Mouse (Mus musculus): ENCODE results near the gene Runx3.

Gene Runx3

GRCm38 (mm10) chr4:135151111-135151987, 30.9 kb downstream of the Runx3 start:
- DNase-seq = peak; percentile 57

DNA sequence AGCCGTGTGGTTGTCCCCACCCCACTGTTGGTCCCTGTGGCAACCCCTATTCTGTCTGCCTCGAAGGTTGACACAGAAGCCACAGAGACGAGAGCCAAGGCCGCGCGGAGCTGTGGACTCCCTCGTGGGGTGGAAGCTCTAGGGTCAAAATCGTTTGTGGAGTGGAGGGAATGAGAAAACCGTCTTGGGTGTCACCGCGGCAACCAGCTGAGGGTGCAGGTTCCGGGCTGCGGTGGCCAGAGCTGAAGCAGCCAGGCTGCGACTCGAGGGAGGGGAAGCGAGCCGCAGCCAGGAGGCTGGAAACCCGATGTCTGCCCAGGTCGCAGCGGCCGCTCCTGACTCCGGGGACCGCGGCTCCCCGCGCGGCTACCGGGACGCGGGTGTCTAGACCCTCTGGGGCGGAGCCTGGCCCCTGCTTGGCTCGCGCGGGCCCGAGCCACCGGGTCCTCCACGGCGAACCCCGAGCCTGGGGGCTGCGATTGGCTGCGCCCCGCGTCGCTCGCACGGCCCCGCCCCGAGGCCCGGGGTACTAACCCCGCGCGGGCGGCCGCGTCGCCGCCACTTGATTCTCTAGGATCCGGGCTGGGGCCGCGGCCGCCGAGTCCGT, 31.6 kb downstream of the Runx3 start:
- DNase-seq = peak; percentile 49

DNA sequence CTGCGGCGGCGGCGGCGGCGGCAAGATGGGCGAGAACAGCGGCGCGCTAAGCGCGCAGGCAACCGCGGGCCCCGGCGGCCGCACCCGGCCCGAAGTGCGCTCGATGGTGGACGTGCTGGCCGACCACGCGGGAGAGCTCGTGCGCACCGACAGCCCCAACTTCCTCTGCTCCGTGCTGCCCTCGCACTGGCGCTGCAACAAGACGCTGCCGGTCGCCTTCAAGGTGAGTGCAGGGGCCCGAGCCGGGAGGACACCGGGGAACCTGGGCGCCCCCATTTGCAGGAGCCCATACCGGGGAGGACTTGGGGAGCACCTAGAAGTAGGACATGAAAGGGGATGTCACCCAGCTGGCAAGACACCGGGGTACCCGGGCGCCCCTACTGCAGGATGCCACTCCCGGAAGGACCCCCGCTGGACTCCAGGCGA, 32.4 kb downstream of the Runx3 start:
- peak; percentile 57 for DNase-seq

GRCm38 (mm10) chr4:135153260-135154088, 33.0 kb downstream of the Runx3 start:
- peak; percentile 54 for DNase-seq

- peak; percentile 55 for DNase-seq
Observed at GRCm38 (mm10) chr4:135154089-135154949, 33.9 kb downstream of the Runx3 start.

DNA sequence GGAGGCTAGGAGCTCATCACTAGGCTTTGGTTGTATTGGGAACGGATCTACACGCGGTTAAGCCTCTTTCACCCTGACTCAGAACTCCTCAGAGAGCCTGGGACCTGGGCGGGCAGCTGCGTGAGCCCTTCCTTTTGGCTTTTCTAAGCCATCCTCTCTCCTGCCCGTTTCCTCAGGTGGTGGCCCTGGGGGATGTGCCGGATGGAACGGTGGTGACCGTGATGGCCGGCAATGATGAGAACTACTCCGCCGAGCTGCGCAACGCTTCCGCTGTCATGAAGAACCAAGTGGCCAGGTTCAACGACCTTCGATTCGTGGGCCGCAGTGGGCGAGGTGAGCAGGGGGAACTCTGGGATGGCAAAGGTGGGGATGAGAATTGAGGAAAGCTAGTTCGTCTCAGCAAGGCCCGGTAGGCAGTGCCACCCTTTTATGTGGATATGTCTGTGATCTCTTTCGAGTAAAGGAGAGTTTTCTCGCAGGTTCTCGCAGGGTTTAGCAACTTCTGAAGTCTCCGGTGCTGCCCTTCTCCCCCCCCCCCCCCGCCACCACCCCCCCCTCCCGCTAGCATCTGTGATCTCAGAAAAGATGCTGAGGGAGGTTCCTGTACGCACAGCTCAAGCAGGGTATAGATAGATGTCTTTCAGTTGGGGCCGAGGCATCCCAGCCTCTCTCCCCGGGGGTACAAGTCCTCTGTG, 34.8 kb downstream of the Runx3 start:
- no peak for DNase-seq

DNA sequence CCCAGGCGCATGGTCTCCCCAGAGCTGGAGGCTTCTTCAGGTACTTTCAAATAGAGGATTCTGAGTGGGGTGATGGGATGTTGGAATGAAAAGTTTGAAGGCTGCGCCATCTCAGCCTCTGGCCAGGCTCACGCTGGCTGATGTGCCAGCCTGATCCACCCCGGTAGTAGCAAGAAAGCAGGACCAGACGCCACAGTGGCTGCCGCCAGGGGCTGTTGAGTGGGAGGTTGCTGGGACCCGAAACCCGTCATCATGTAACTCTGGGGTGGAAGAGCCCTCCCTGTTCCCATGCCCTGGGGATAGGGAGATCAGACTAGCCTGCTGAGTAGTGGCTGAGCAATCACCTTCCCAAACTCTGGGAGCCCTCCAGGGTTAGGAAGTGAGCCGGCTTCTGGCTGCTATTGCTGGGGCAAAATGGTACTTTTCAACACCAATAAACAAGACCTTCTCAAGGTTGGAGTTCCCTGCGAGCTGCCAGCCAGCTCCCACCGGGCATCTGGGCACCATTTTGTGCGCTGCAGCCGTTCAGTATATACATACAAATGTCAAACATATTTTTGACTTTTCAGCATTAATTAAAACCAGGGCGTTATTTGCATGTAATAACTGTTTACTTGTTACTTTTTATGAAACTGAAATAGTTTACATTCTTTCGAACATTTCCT, 35.5 kb downstream of the Runx3 start:
- DNase-seq = no peak

DNA sequence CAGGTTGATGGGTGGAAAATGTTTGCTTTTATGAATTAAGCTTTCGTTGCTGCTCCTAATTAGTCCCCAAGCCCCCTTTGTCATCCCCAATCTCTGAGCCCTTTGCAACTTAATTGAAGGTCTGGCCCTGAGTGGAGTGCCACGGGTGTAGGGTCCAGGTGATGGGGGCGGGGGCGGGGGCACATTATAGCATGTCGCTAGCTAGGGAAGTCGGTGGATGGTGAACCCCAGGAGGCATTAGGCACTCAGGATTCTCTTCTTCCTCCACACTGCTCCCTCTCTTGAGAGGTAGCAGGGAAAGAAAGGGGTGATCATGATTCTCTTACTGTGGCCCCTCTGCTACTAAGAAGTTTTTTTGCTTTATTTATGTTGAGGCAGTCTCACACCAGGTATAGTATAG, 36.1 kb downstream of the Runx3 start:
- DNase-seq = no peak

DNA sequence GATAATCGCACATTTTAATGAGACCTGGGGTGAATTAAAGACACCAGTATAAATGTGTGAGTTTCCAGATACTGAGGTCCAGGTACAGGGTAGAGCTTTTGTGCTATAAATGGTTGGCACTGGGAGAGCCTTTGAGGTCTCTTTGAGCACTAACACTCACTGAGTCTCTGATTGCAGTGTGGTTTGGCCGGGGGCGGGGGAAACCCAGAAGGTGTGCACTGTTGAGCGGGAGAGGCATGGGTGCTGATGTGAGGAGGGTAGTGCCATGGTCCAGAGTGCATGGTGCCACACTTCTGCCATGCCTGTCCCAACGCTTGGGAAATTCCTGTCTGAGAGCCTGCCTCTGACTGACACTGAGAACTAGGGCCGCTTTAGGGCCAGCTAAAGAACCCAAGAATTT, 36.9 kb downstream of the Runx3 start:
- DNase-seq = no peak

DNA sequence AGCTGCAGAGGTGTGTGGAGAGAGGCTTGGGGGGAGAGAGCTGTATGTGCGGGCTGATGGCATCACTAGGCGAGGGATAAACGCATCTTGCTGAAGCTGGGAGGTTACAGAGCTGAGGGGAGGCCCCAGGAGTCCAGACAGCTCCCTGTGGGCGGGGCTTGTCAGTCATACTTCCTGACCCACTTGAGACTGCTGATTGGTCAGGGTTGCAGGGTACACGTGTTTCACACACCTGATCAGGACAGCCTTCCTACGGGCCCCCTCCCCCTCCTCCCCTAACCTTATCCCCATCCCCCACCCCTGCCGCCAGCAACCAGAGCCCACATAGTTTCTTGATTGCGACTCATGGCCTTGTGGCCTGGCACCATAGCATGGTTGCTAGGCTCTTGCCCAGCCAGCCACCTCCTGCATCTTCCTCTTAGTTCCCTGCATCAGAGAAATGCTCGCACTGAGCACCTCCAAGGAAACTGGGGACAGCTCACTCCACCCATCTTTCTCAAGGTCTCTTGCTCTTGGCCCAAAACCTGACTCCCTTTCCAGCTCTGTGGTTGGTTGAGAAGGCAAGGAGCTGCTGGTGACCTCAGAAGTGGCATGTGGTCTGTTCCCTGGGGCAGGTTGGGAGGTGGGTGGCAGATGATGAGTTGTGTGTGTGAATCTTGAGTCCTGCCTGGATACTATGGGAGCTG, 38.4 kb downstream of the Runx3 start:
- peak; percentile 65 for DNase-seq

- no peak for DNase-seq
Observed at GRCm38 (mm10) chr4:135159663-135160062, 39.2 kb downstream of the Runx3 start.

DNA sequence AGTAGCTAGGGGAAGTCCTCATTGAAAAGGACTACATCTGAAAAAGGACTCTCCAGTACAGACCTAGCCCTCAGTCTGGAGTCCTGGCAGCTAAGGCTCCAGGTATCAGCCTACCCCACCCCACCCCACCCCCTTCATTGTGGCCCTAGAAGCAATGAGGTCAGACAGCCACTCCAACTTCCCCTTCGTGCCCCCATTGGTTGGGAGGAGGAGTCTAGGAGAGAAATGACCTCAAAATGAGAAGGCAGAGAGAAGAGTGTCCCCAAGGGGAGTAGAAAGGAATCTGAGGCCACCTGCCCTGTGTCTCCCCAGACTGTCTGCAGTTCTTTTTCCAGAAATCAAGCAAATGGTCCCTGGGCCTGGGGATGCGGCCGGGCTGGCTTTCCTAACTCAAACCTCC, 39.7 kb downstream of the Runx3 start:
- DNase-seq = no peak

DNA sequence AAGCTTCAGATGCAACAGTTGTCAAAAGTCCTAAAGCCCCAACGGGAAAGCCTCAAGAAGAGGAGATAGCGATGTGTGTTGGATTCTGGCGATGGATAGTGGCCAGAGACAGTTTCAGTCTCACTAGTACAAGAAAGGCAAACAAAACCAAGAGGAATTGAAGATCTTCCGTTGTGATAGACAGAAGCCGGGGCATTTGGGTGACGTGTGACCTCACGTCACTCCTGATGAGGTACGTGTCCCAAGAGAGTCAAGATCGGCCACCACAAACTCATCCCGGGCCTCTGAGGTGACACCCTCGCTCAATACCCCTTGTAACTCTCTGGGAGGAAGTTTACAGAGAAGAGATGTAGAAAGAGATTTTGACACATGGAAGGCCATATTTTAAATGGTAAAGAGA, 41.0 kb downstream of the Runx3 start:
- no peak for DNase-seq

GRCm38 (mm10) chr4:135165761-135166160, 45.3 kb downstream of the Runx3 start:
- peak; percentile 35 for DNase-seq

DNA sequence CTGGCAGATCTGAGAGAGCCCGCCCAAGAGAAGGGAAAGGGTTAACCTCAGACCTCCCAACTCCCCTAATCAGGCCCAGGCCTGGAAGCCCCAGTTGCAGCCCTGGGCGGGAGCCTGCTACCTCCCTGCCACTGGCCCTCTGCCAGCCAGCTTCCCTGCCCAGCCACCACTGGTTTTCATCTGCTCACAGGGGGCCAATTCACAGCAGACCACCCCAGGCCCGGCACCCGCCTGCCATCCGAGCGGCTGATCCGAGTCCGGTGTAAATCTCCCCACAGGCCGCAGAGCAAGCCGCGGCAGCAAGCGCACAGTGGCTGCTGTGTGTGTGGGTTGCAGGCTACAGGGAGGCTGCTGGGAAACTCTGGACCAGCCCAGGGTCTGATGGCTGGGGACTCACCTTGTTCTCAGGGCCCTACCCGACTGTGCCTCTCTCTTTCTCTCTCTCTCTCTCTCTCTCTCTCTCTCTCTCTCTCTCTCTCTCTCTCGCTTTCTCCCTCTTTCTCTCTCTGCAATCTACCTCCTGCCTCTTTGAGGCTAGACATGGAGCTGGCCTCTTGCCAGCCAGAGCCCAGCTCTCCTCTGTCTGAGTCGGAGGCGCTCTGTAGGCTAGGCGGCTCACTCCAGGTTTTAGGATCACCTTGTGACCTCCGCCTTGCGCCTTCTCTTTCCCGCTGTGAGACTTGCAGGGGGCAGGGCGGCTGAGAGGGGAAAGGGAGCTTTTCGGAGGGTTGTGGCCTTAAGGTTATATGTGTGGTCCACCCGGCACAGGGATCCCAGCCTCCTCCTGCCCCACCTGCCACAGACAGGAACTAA, 46.2 kb downstream of the Runx3 start:
- peak; percentile 79 for DNase-seq

DNA sequence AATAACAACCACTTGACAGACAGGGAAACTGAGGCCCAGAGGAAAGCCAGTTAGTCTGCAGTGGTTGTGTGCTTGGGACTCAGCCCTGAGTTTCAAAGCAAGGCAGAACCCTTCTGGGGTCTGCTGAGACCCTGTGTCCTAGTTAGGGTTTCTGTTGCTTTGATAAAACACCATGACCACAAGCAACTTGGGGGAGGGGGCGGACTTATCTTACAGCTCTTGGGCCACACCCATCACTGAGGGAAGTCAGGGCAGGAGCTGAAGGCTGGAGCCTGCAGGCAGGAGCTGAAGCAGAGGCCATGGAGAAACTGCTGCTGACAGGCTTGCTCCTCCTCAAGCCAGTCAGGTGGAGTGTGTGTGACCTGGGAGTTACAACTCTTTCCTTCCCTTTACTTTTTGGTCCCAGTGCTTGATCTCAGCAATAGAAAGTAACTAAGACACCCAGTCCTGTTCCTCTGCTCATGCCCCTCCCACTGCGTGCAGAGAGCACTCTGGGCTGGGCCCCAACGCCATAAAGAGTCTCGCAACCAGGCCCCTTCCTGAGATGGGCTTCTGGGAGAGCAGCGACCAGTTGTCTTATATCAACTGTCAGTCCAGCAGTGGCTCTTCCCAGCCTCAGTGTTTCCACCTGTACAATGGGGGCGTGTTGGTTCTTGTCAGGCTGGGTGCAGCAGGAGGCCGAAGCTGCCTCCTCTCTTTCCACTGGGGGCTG, 47.5 kb downstream of the Runx3 start:
- no peak for DNase-seq

- no peak for DNase-seq
Observed at GRCm38 (mm10) chr4:135169096-135169495, 48.6 kb downstream of the Runx3 start.

DNA sequence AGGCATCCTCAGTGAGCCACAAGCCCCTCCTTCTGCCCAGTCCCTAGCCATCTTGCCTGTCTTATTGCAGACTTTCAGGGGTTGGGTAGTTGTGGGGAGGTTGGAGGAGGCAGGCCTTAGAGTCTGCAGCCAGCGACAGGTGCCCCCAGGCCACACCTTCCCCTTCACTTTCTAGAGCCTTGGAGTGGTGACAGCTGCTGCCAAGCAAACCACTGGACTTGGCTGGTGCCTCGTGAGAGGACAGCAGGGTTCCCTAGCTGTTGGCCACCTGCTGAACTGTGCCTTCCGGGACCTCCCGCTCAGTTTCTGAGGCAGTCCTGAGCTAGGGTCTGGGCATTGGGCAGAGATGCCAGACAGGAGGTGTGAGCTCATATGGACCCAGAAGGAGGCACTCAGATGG, 49.0 kb downstream of the Runx3 start:
- DNase-seq = no peak

DNA sequence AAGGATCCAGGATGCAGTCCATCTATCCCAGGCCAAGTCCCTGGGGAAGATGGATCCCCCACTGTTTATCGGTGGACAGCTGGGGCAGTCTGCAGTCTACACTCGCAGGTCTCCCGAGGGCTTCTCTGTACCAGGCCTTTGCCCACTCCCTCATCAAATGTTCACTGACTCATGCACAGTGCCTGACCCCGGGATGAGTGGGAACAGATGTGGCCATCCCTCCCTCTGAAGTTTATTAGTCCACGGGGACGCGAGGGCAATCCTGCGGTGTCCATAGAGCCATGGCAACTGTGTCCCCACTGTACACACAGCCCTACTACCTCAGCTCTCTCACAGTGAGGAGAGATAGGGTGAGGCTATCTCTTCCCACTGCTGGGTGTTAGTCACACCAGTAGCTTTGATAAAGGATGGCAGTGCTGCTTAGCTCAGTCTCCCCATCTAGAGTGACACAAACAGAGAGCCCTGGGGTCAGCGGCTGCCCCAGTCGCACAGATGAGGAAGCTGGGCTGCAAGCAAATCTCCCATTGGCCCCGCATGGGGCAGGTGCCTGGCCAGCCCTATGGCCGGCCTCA, 50.9 kb downstream of the Runx3 start:
- DNase-seq = no peak

All from retina, postnatal 1 day (tissue).